8 mouse cellular contexts compared by ENCODE assay signal in genomic region chr7:29169231-29170065, GRCm38 (mm10). TPM values are rescaled to one million over a fixed set of nuclear protein-coding genes. Genes with fewer than 3 reads are reported as not detected.
DNase-seq lines count a peak whose midpoint lies in the region; ATAC-seq and TF ChIP-seq lines count a peak whose summit lies in the region.

No protein-coding gene starts in this region.

- ATAC-seq in hindbrain, embryonic 12.5 days (ENCODE audit: low FRiP score) = peak; percentile 80
- peak; percentile 77 for ATAC-seq in lung, postnatal 0 days
- no peak for ATAC-seq in activated CD4-positive, CD25-positive, alpha-beta regulatory T cell, adult 4 months

- peak overlapping the region; percentile 68 for H3K4me3 ChIP-seq in hindbrain, embryonic 12.5 days
- H3K4me3 ChIP-seq in lung, postnatal 0 days (ENCODE audit: low read depth, low read length) = peak overlapping the region; percentile 44

- no peak for TF ChIP-seq EP300 in lung, postnatal 0 days (IDR thresholded peaks at IDR 0.05)

- H3K4me1 ChIP-seq in hindbrain, embryonic 12.5 days = peaks cover 46% of the 10 kb centered on the region
- H3K4me1 ChIP-seq in lung, postnatal 0 days (ENCODE audit: insufficient read depth, low read depth, low read length) = peaks cover 11% of the 10 kb centered on the region

- WGBS in hindbrain, embryonic 12.5 days = under 1% methylated on average over 31 of the region's 39 CpGs
- 0% methylated on average over 29 of the region's 39 CpGs for WGBS in lung, postnatal 0 days

- no peak for TF ChIP-seq CTCF in lung, postnatal 0 days (IDR thresholded peaks at IDR 0.05)

- peaks cover 12% of the 10 kb centered on the region for H3K36me3 ChIP-seq in hindbrain, embryonic 12.5 days
- H3K36me3 ChIP-seq in lung, postnatal 0 days (ENCODE audit: insufficient read depth, low read length) = peaks cover 8% of the 10 kb centered on the region; the same call in 1 of the 2 replicates

- H3K27me3 ChIP-seq in hindbrain, embryonic 12.5 days = peaks cover 45% of the 10 kb centered on the region
- H3K27me3 ChIP-seq in lung, postnatal 0 days (replicated peaks; ENCODE audit: insufficient read depth, low read length) = peaks cover 16% of the 10 kb centered on the region

- peak overlapping the region; percentile 76 for H3K4me2 ChIP-seq in hindbrain, embryonic 12.5 days (replicated peaks)
- peak overlapping the region; percentile 71 for H3K4me2 ChIP-seq in lung, postnatal 0 days (replicated peaks; ENCODE audit: low read depth, low read length)

- H3K9ac ChIP-seq in hindbrain, embryonic 12.5 days = peak overlapping the region; percentile 67
- H3K9ac ChIP-seq in lung, postnatal 0 days (replicated peaks; ENCODE audit: low read depth) = no peak overlapping the region

- H3K27ac ChIP-seq in hindbrain, embryonic 12.5 days = peak overlapping the region; percentile 85
- H3K27ac ChIP-seq in lung, postnatal 0 days (ENCODE audit: low read length) = no peak overlapping the region

- H3K9me3 ChIP-seq in hindbrain, embryonic 12.5 days (replicated peaks) = no peaks in the 10 kb centered on the region
- H3K9me3 ChIP-seq in lung, postnatal 0 days (ENCODE audit: low read length) = no peaks in the 10 kb centered on the region

- DNase-seq in adrenal gland, adult (ENCODE audit: inconsistent age in 2 of 2, low spot score in 1 of 2) = peak; percentile 89 to 97
- DNase-seq in cerebellum, postnatal 14 days = peak; percentile 93 to 95
- DNase-seq in frontal cortex, postnatal 25 days (ENCODE audit: low spot score in 2 of 2) = peak; percentile 62 to 76
- peak; percentile 87 to 88 for DNase-seq in layer of hippocampus, postnatal 14 days (ENCODE audit: low spot score in 2 of 2)
- peak; percentile 85 for DNase-seq in lung, postnatal 0 days (ENCODE audit: low spot score)
- peak; percentile 71 for DNase-seq in ovary, postnatal 36 days (ENCODE audit: low spot score)

RNA-seq across cellular contexts. Expression of gene Ggn, which starts 0.6 kb away (rescaled TPM):
- polyA plus RNA-seq in hindbrain, embryonic 12.5 days (2016; fragmentation: Nextera tagmentation; extraction: Ambion mirVana) = 0.46 and 0.56 TPM in 2 replicates
- 1 to 10 TPM; 1.2 to 1.3 TPM for total RNA-seq in layer of hippocampus, postnatal 14 days (2021)
- 0.11 and 0.44 TPM in 2 replicates for polyA plus RNA-seq in lung, postnatal 0 days (2015; fragmentation: Nextera tagmentation; extraction: Ambion mirVana)
- polyA plus RNA-seq in activated CD4-positive, CD25-positive, alpha-beta regulatory T cell, adult 4 months (2017; shearing (Covaris generic)) = not detected

RNA-seq across cellular contexts. Expression of gene Spred3, which starts 0.8 kb away (rescaled TPM):
- 5.9 and 6.4 TPM in 2 replicates for polyA plus RNA-seq in hindbrain, embryonic 12.5 days (2016; fragmentation: Nextera tagmentation; extraction: Ambion mirVana)
- 10 to 100 TPM; 42.3 to 52.3 TPM for total RNA-seq in layer of hippocampus, postnatal 14 days (2021)
- polyA plus RNA-seq in lung, postnatal 0 days (2015; fragmentation: Nextera tagmentation; extraction: Ambion mirVana) = 0.95 and 0.98 TPM in 2 replicates
- under 1 TPM in 1 of 2 experiments, not detected in 1; 0.78 TPM for polyA plus RNA-seq in activated CD4-positive, CD25-positive, alpha-beta regulatory T cell, adult 4 months (2017; shearing (Covaris generic))

RNA-seq across cellular contexts. Expression of gene Psmd8, which starts 11.1 kb away (rescaled TPM):
- 285 and 288 TPM in 2 replicates for polyA plus RNA-seq in hindbrain, embryonic 12.5 days (2016; fragmentation: Nextera tagmentation; extraction: Ambion mirVana)
- 100 to 1,000 TPM; 153 to 169 TPM for total RNA-seq in layer of hippocampus, postnatal 14 days (2021)
- polyA plus RNA-seq in lung, postnatal 0 days (2015; fragmentation: Nextera tagmentation; extraction: Ambion mirVana) = 234 and 250 TPM in 2 replicates
- 100 to 1,000 TPM; 214 to 229 TPM for polyA plus RNA-seq in activated CD4-positive, CD25-positive, alpha-beta regulatory T cell, adult 4 months (2017; shearing (Covaris generic))

RNA-seq across cellular contexts. Expression of gene Fam98c, which starts 13.4 kb away (rescaled TPM):
- polyA plus RNA-seq in hindbrain, embryonic 12.5 days (2016; fragmentation: Nextera tagmentation; extraction: Ambion mirVana) = 20.0 and 21.7 TPM in 2 replicates
- total RNA-seq in layer of hippocampus, postnatal 14 days (2021) = 10 to 100 TPM; 29.4 to 32.7 TPM
- polyA plus RNA-seq in lung, postnatal 0 days (2015; fragmentation: Nextera tagmentation; extraction: Ambion mirVana) = 35.7 and 40.2 TPM in 2 replicates
- polyA plus RNA-seq in activated CD4-positive, CD25-positive, alpha-beta regulatory T cell, adult 4 months (2017; shearing (Covaris generic)) = 10 to 100 TPM; 11.4 to 16.3 TPM

RNA-seq across cellular contexts. Expression of gene Rasgrp4, which starts 34.8 kb away (rescaled TPM):
- 0.46 and 1.1 TPM in 2 replicates for polyA plus RNA-seq in hindbrain, embryonic 12.5 days (2016; fragmentation: Nextera tagmentation; extraction: Ambion mirVana)
- total RNA-seq in layer of hippocampus, postnatal 14 days (2021) = 1 to 10 TPM; 1.1 to 1.5 TPM
- 1.3 and 2.4 TPM in 2 replicates for polyA plus RNA-seq in lung, postnatal 0 days (2015; fragmentation: Nextera tagmentation; extraction: Ambion mirVana)
- polyA plus RNA-seq in activated CD4-positive, CD25-positive, alpha-beta regulatory T cell, adult 4 months (2017; shearing (Covaris generic)) = 1 to 10 TPM in 1 of 2 experiments, under 1 TPM in 1; 0.95 to 1.1 TPM
